Mouse (Mus musculus) embryonic facial prominence, embryonic 13.5 days (tissue): ENCODE measurements around the gene Gtpbp1. TPM values are rescaled to one million over a fixed set of nuclear protein-coding genes. Genes with fewer than 3 reads are reported as not detected.
A peak's percentile ranks its signal among the peaks of the same experiment; 100 is the strongest.

ENCODE experiments used
- ATAC-seq: fragments of 200-750 bp; cut with Nextera tagmentation; 2 replicates; pipeline ENCODE4 v1.8.0; 2017; ENCODE audit warnings: low read depth; ENCODE audit not compliant: insufficient number of reproducible peaks, insufficient read depth, low FRiP score, low TSS enrichment
- H3K27ac ChIP-seq: fragments of 300-500 bp; sonication (generic); 2 replicates; pipeline ENCODE4 v1.5.1; 2015; ENCODE audit warnings: moderate library complexity, mild to moderate bottlenecking, inconsistent platforms
- H3K27me3 ChIP-seq: fragments of 300-500 bp; sonication (generic); 2 replicates; pipeline ENCODE4 v1.6.1; 2015; ENCODE audit warnings: mild to moderate bottlenecking, inconsistent platforms
- H3K36me3 ChIP-seq: fragments of 300-500 bp; sonication (generic); 2 replicates; pipeline ENCODE4 v1.6.1; 2015; ENCODE audit warnings: mild to moderate bottlenecking, inconsistent platforms
- H3K4me1 ChIP-seq: fragments of 300-500 bp; sonication (generic); 2 replicates; pipeline ENCODE4 v1.6.1; 2015; ENCODE audit warnings: inconsistent platforms
- H3K4me2 ChIP-seq: fragments of 300-500 bp; sonication (generic); 2 replicates; pipeline ENCODE4 v1.6.1; 2015; ENCODE audit warnings: moderate library complexity, mild to moderate bottlenecking, inconsistent platforms
- H3K4me3 ChIP-seq: fragments of 300-500 bp; sonication (generic); 2 replicates; pipeline ENCODE4 v1.5.1; 2015; ENCODE audit warnings: mild to moderate bottlenecking, inconsistent platforms
- H3K9ac ChIP-seq: fragments of 300-500 bp; sonication (generic); 2 replicates; pipeline ENCODE4 v1.6.1; 2015; ENCODE audit warnings: mild to moderate bottlenecking, inconsistent platforms
- H3K9me3 ChIP-seq: fragments of 300-500 bp; sonication (generic); 2 replicates; pipeline ENCODE4 v1.6.1; 2016; ENCODE audit warnings: inconsistent platforms
- WGBS: fragments of 180-500 bp; shearing (Covaris S2); methylation state at CpG from one replicate; pipeline ENCODE4 v1.1.7; 2015; ENCODE audit warnings: mixed read lengths; 5-methylcytosine and 5-hydroxymethylcytosine counted together
- polyA plus RNA-seq: library from polyadenylated mRNA; unstranded; fragments of >200 nt; fragmentation: Nextera tagmentation; extraction: Ambion mirVana; gene quantifications from 2 replicates; pipeline ENCODE4 v1.2.1, GENCODE M21; 2015

Gene Gtpbp1
- polyA plus RNA-seq, 1 experiment from 2014 or later = 42.2 TPM

GRCm38 (mm10) chr15:79760956-79761355 lies 70.3 kb downstream of the Gtpbp1 start:
- WGBS = 82% methylated on average over 6 of the region's 6 CpGs
- H3K27ac ChIP-seq = no peak overlapping the region

GRCm38 (mm10) chr15:79763001-79763400 lies 72.4 kb downstream of the Gtpbp1 start:
- H3K4me3 ChIP-seq = no peak overlapping the region
- H3K9me3 ChIP-seq = no peaks in the 10 kb centered on the region
- WGBS = 89% methylated on average over 9 of the region's 9 CpGs
- H3K9ac ChIP-seq = no peak overlapping the region
- H3K27ac ChIP-seq = no peak overlapping the region
- H3K4me2 ChIP-seq = no peak overlapping the region
- H3K36me3 ChIP-seq = peaks cover 50% of the 10 kb centered on the region
- no peak for ATAC-seq
- no peaks in the 10 kb centered on the region for H3K27me3 ChIP-seq
- no peaks in the 10 kb centered on the region for H3K4me1 ChIP-seq

More at GRCm38 (mm10) chr15:79760956-79761355, 70.3 kb downstream of the Gtpbp1 start:
- no peaks in the 10 kb centered on the region for H3K27me3 ChIP-seq
- no peak overlapping the region for H3K4me2 ChIP-seq
- H3K9me3 ChIP-seq = no peaks in the 10 kb centered on the region
- H3K4me1 ChIP-seq = peaks cover 9% of the 10 kb centered on the region
- H3K9ac ChIP-seq = no peak overlapping the region
- no peak overlapping the region for H3K4me3 ChIP-seq
- no peak for ATAC-seq
- peaks cover 50% of the 10 kb centered on the region for H3K36me3 ChIP-seq

GRCm38 (mm10) chr15:79763601-79764246 lies 73.1 kb downstream of the Gtpbp1 start:
- Histone ChIP-seq H3K4me1 (no peaks in the 10 kb centered on the region), H3K9ac (no peak overlapping the region), H3K4me3 (no peak overlapping the region), H3K27me3 (no peaks in the 10 kb centered on the region), H3K27ac (no peak overlapping the region), H3K9me3 (no peaks in the 10 kb centered on the region), H3K4me2 (no peak overlapping the region), H3K36me3 (peaks cover 50% of the 10 kb centered on the region)
- ATAC-seq = no peak; the same call in 1 of the 2 replicates
- WGBS = 86% methylated on average over 7 of the region's 7 CpGs

GRCm38 (mm10) chr15:79764539-79765267 lies 74.1 kb downstream of the Gtpbp1 start:
- no peak overlapping the region for H3K27ac ChIP-seq
- 82% methylated on average over 11 of the region's 11 CpGs for WGBS
- peak overlapping the region; percentile 36; the same call in 1 of the 2 replicates for H3K9ac ChIP-seq
- ATAC-seq = no peak
- no peak overlapping the region for H3K4me2 ChIP-seq
- no peaks in the 10 kb centered on the region for H3K27me3 ChIP-seq
- H3K4me1 ChIP-seq = no peaks in the 10 kb centered on the region
- H3K9me3 ChIP-seq = no peaks in the 10 kb centered on the region
- peaks cover 50% of the 10 kb centered on the region for H3K36me3 ChIP-seq
- H3K4me3 ChIP-seq = no peak overlapping the region

GRCm38 (mm10) chr15:79765361-79765760 lies 74.7 kb downstream of the Gtpbp1 start:
- H3K27ac ChIP-seq = no peak overlapping the region
- no peaks in the 10 kb centered on the region for H3K27me3 ChIP-seq
- no peak overlapping the region for H3K9ac ChIP-seq
- no peak overlapping the region for H3K4me2 ChIP-seq
- H3K4me3 ChIP-seq = no peak overlapping the region
- ATAC-seq = no peak
- H3K4me1 ChIP-seq = no peaks in the 10 kb centered on the region
- peaks cover 50% of the 10 kb centered on the region for H3K36me3 ChIP-seq
- 74% methylated on average over 2 of the region's 2 CpGs for WGBS
- no peaks in the 10 kb centered on the region for H3K9me3 ChIP-seq

- H3K9ac ChIP-seq = no peak overlapping the region
- no peak for ATAC-seq
- no peaks in the 10 kb centered on the region for H3K27me3 ChIP-seq
- H3K27ac ChIP-seq = no peak overlapping the region
- no peak overlapping the region for H3K4me2 ChIP-seq
- H3K36me3 ChIP-seq = peaks cover 49% of the 10 kb centered on the region
- H3K4me3 ChIP-seq = no peak overlapping the region
- 63% methylated on average over 10 of the region's 10 CpGs for WGBS
- H3K9me3 ChIP-seq = no peaks in the 10 kb centered on the region
- H3K4me1 ChIP-seq = no peaks in the 10 kb centered on the region
Measured at GRCm38 (mm10) chr15:79766168-79766567, 75.5 kb downstream of the Gtpbp1 start.

- 90% methylated on average over 10 of the region's 10 CpGs for WGBS
- Histone ChIP-seq H3K27ac (no peak overlapping the region), H3K4me1 (no peaks in the 10 kb centered on the region), H3K36me3 (peaks cover 46% of the 10 kb centered on the region), H3K4me2 (no peak overlapping the region), H3K4me3 (no peak overlapping the region), H3K9ac (no peak overlapping the region), H3K9me3 (no peaks in the 10 kb centered on the region), H3K27me3 (no peaks in the 10 kb centered on the region)
- no peak for ATAC-seq
Measured at GRCm38 (mm10) chr15:79766586-79767071, 76.0 kb downstream of the Gtpbp1 start.

- ATAC-seq = no peak
- no peaks in the 10 kb centered on the region for H3K27me3 ChIP-seq
- 87% methylated on average over 16 of the region's 16 CpGs for WGBS
Measured at GRCm38 (mm10) chr15:79767327-79767961, 76.8 kb downstream of the Gtpbp1 start.

GRCm38 (mm10) chr15:79768302-79768701 lies 77.7 kb downstream of the Gtpbp1 start:
- 71% methylated on average over 6 of the region's 6 CpGs for WGBS
- no peak overlapping the region for H3K27ac ChIP-seq
- H3K27me3 ChIP-seq = no peaks in the 10 kb centered on the region
- H3K4me3 ChIP-seq = no peak overlapping the region
- H3K36me3 ChIP-seq = peaks cover 29% of the 10 kb centered on the region
- no peaks in the 10 kb centered on the region for H3K9me3 ChIP-seq
- ATAC-seq = no peak
- no peak overlapping the region for H3K9ac ChIP-seq
- peaks cover 5% of the 10 kb centered on the region for H3K4me1 ChIP-seq
- H3K4me2 ChIP-seq = no peak overlapping the region

More at GRCm38 (mm10) chr15:79767327-79767961, 76.8 kb downstream of the Gtpbp1 start:
- Histone ChIP-seq H3K9ac (no peak overlapping the region), H3K9me3 (no peaks in the 10 kb centered on the region), H3K4me2 (no peak overlapping the region), H3K36me3 (peaks cover 38% of the 10 kb centered on the region), H3K27ac (no peak overlapping the region), H3K4me3 (no peak overlapping the region), H3K4me1 (no peaks in the 10 kb centered on the region)

- H3K9ac ChIP-seq = 0 out of 2 replicates have a peak overlapping the region, but pooled peaks have one; percentile 21
- no peak overlapping the region for H3K27ac ChIP-seq
- no peak for ATAC-seq
- WGBS = 85% methylated on average over 21 of the region's 21 CpGs
- H3K4me1 ChIP-seq = peaks cover 20% of the 10 kb centered on the region
- peaks cover 6% of the 10 kb centered on the region; the same call in 1 of the 2 replicates for H3K36me3 ChIP-seq
- no peak overlapping the region for H3K4me2 ChIP-seq
- H3K9me3 ChIP-seq = no peaks in the 10 kb centered on the region
- H3K27me3 ChIP-seq = no peaks in the 10 kb centered on the region
- H3K4me3 ChIP-seq = no peak overlapping the region
Measured at GRCm38 (mm10) chr15:79770629-79771240, 80.1 kb downstream of the Gtpbp1 start.
